Mouse (Mus musculus) heart, adult 10 weeks (tissue): Measurements from ENCODE around the gene Lrrc3b. TPM values are rescaled to one million over a fixed set of nuclear protein-coding genes. Genes with fewer than 3 reads are reported as not detected.

Experiments
- polyA plus RNA-seq: library from polyadenylated mRNA; stranded (reverse); fragments of 350-450 nt; fragmentation: Illumina TruSeq; extraction: RNeasy Lipid Tissue Mini Kit (QIAGEN cat#74804); gene quantifications from one replicate; pipeline ENCODE4 v1.2.3, GENCODE M21; 2014; ENCODE audit warnings: low read depth, low replicate concordance

The Lrrc3b gene
- polyA plus RNA-seq: 46.3 TPM

GRCm38 (mm10) chr14:15438485-15439157, at the start of gene Lrrc3b:
Lrrc3b (minus strand) TSS chr14:15438987.

